Mouse (Mus musculus): ENCODE results near the gene Parl.

- TF ChIP-seq CTCF (IDR thresholded peaks at IDR 0.05; ENCODE audit: low read depth) (no peak), EP300 (IDR thresholded peaks at IDR 0.05; ENCODE audit: low read depth) (no peak)
These were observed 21.7 kb upstream of the Parl start for GRCm38 (mm10) chr16:20323907-20324306.
